Mouse (Mus musculus) splenic B cell, adult 2 months (primary cell): ENCODE data around the gene Dnajb1.
A peak's percentile ranks its signal among the peaks of the same experiment; 100 is the strongest.

Experiments
- DNase-seq: peaks from one replicate; pipeline ENCODE4 v3.0.0-alpha.2; 2011; ENCODE audit warnings: low read depth, low spot score
- H3K27me3 ChIP-seq: 2 replicates; pipeline ENCODE4 v1.6.1; 2012; ENCODE audit warnings: mild to moderate bottlenecking, low read length, moderate library complexity, mixed read lengths; ENCODE audit not compliant: control insufficient read depth, poor library complexity, insufficient read depth, severe bottlenecking
- H3K36me3 ChIP-seq: 2 replicates; pipeline ENCODE4 v1.6.1; 2012; ENCODE audit warnings: mild to moderate bottlenecking, low read length, moderate library complexity, mixed read lengths; ENCODE audit not compliant: control insufficient read depth, poor library complexity, insufficient read depth, severe bottlenecking

The Dnajb1 gene

GRCm38 (mm10) chr8:83648031-83648430 lies 40.0 kb downstream of the Dnajb1 start:
- Histone ChIP-seq H3K36me3 (no peaks in the 10 kb centered on the region), H3K27me3 (no peaks in the 10 kb centered on the region)
- DNase-seq, result no peak

GRCm38 (mm10) chr8:83649699-83650098 lies 41.7 kb downstream of the Dnajb1 start:
- no peaks in the 10 kb centered on the region for H3K36me3 ChIP-seq
- no peaks in the 10 kb centered on the region for H3K27me3 ChIP-seq
- no peak for DNase-seq

DNA sequence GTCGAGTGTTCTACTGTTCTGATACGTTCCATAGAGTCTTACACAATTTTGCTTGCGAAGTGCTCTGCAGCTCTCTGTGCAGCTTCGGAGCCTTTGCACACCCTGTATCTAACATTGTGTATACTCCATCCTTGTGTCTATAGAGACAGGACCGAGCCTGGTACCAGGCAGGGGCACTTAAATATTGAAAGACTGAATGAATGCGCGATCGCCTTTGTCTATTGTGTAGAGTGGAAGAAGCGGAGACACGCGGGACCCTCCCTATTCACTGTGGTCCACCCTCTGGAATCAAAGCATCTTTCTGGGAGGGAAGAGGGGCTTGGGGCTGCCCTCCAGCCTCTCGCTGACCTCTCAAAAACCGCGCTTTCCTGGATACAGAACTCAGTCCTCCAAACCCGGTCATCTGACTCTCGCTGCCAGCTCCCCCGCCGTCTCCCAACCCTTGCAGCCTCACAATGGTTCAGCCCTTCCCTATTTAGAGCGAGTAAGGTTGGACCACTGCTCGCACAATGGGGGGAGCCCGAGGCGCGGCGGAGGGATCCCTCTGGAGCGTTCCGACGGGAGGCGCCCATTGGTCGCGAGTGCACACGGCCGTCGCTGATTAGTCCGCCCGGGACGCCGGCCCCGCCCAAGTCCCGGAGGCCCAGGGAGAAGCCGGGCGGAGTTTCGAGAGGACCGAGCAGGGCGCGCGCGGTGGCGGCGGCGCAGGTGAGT lies 44.2 kb downstream of the Dnajb1 start, which contains the start of gene Gipc1:
TSS of gene Gipc1 (plus strand) at position 648 of the 714 bp plus-strand sequence.
- peak; percentile 97 for DNase-seq
- no peaks in the 10 kb centered on the region for H3K36me3 ChIP-seq
- H3K27me3 ChIP-seq, result no peaks in the 10 kb centered on the region

GRCm38 (mm10) chr8:83652744-83653661 lies 45.0 kb downstream of the Dnajb1 start:
- Histone ChIP-seq H3K27me3 (no peaks in the 10 kb centered on the region), H3K36me3 (no peaks in the 10 kb centered on the region)
- no peak for DNase-seq

GRCm38 (mm10) chr8:83653662-83654017 lies 45.6 kb downstream of the Dnajb1 start:
- no peak for DNase-seq
- Histone ChIP-seq H3K27me3 (no peaks in the 10 kb centered on the region), H3K36me3 (no peaks in the 10 kb centered on the region)

DNA sequence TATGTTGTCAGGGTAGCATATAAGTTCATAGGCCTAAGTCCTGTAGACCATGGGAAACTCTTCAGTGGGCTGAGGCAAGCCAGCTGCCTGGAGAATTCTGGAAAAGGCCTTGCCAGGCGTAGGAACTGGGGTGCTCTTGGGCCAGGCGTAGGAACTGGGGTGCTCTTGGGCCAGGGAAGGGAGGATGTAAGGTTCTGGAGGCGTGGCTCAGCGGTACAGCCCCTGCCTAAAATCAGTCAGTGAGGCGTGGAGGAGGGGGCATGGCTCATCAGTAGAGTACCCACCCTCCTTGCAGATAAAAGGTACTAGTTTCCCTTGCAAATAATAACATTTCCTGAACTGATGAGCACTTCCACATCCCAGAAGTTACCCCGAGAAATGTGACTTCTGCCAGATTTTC lies 46.7 kb downstream of the Dnajb1 start:
- no peak for DNase-seq
- H3K27me3 ChIP-seq, result no peaks in the 10 kb centered on the region
- no peaks in the 10 kb centered on the region for H3K36me3 ChIP-seq

- H3K36me3 ChIP-seq, result no peaks in the 10 kb centered on the region
- DNase-seq, result no peak
- no peaks in the 10 kb centered on the region for H3K27me3 ChIP-seq
Observed at GRCm38 (mm10) chr8:83656043-83656442, 48.0 kb downstream of the Dnajb1 start.

- no peak for DNase-seq
- H3K27me3 ChIP-seq, result no peaks in the 10 kb centered on the region
- no peaks in the 10 kb centered on the region for H3K36me3 ChIP-seq
Observed at GRCm38 (mm10) chr8:83656484-83657246, 48.7 kb downstream of the Dnajb1 start.

DNA sequence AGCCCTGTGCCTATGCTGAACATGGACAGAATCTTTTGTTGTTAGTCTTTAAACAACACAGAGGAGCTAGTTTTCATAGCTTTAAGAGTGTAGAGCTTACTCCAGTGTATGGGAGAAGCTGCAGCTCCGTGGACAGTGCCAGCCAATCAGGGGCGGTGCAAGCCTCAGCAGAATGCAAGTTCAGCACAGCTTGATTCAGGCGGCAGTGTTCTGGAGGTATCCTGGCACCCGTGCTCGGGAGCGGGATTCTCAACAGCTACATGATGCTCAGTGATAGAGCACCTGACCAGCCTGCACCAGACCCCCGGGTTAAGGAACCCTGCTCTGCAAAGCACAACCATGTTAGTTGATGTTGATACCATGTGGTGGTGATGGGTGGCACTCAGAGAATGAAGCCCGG lies 52.6 kb downstream of the Dnajb1 start:
- DNase-seq, result no peak
- H3K27me3 ChIP-seq, result no peaks in the 10 kb centered on the region
- H3K36me3 ChIP-seq, result no peaks in the 10 kb centered on the region

DNA sequence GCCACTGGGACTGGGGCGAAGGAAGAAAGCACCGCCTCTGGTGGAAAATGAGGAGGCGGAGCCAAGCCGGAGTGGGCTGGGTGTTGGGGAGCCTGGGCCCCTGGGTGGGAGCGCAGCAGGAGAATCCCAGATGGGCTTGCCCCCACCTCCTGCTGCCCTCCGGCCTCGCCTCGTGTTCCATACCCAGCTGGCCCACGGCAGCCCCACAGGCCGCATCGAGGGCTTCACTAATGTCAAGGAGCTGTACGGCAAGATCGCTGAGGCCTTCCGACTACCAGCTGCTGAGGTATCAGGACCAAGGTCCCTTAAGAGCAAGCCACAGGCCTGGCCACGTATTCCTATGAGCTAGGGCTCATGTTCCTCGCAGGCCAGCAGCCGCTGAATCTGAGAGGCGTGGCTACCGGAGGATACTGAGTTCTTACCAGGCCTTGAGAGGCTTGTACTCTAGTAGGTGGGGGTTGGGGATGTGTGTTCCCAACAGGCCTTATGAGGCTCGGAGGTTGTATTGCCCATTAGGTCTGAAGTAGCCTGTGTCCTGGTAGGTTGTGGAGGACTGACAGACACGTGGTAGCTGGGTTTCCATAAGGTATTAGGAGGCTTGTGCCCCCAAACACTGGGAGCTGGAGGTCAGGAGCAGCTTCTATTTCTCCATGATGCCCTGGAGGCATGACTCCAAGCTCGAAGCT lies 53.1 kb downstream of the Dnajb1 start:
- H3K36me3 ChIP-seq, result no peaks in the 10 kb centered on the region
- DNase-seq, result no peak
- no peaks in the 10 kb centered on the region for H3K27me3 ChIP-seq
